Mouse (Mus musculus) adrenal gland, adult 10 weeks (tissue): Measurements from ENCODE around the gene Glcci1. TPM values are rescaled to one million over a fixed set of nuclear protein-coding genes. Genes with fewer than 3 reads are reported as not detected.

Experiments
- polyA plus RNA-seq: library from polyadenylated mRNA; stranded (reverse); fragments of 350-450 nt; fragmentation: Illumina TruSeq; extraction: RNeasy Lipid Tissue Mini Kit (QIAGEN cat#74804); gene quantifications from one replicate; pipeline ENCODE4 v1.2.3, GENCODE M21; 2014; ENCODE audit warnings: low read depth, low replicate concordance

Glcci1 gene
- polyA plus RNA-seq = 11.4 TPM

DNA sequence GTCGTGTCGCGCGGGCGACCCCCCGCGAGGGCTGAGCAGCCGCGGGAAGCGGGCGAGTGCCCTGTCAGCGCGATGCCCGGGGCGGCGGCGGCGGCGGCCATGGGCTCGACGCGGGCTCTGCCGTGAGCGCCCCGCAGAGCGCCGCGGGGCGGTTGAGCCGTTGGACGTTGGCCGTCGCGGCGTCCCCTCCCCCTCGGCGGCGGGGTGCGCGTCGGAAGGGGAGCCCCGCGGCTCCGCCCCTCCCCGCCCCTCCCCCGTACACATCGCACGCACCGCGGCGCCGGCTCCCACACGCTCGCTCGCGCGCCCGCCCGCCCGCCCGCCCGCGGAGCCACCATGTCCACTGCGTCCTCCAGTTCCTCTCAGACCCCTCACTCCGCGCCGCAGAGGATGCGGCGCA lies at the start of gene Glcci1:
Glcci1 (plus strand) TSS at position 50 of the 400 bp plus-strand sequence.

